ENCODE assay signal across 17 mouse cellular contexts in the genomic region with DNA sequence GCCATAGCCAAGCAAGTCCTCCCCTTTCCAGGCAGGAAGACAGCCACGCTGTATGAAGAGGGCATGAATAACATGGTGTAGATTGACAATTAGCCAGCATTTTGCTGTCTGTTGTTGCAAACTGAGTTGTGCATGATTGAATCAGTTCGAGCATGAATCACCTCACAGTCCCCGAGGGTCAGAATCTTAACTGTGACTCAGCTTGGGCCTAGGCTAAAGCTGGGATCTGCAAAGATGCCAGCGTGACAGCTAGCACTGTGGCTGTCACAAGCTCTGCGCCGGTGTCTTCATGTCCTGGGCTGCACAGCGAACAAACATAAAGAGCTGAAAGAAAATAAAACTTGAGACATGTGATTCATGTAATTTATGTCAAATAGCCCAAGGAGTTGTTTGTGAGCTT. TPM values are rescaled to one million over a fixed set of nuclear protein-coding genes. Genes with fewer than 3 reads are reported as not detected.
"Had no signal": no experiment of that assay in that cellular context is flagged by ENCODE, and none has a peak within 500 bp of the region (broad histone marks: within the 10 kb centered on the region; RNA-seq: fewer than 3 reads in every experiment).

No protein-coding gene starts in this region.

- H3K4me2 ChIP-seq: limb, embryonic 13.5 days; neural tube, embryonic 15.5 days; stomach, embryonic 15.5 days had no signal

- H3K36me3 ChIP-seq: limb, embryonic 13.5 days; neural tube, embryonic 15.5 days; stomach, embryonic 15.5 days had no signal

- H3K27ac ChIP-seq: kidney, postnatal 0 days; layer of hippocampus, adult 2 months; limb, embryonic 13.5 days; liver, embryonic 14.5 days; neural tube, embryonic 15.5 days; stomach, embryonic 15.5 days had no signal

- H3K27me3 ChIP-seq: limb, embryonic 13.5 days; neural tube, embryonic 15.5 days; stomach, embryonic 15.5 days had no signal

- DNase-seq: kidney, postnatal 4 days; left cerebral cortex, postnatal 4 days; lung, adult 18-20 months; lung, postnatal 36 days; midbrain, embryonic 14.5 days; right cerebral cortex, postnatal 4 days; spleen, adult 18-20 months; thymus, adult 2 months; thymus, postnatal 25 days had no signal

- H3K4me1 ChIP-seq: limb, embryonic 13.5 days; stomach, embryonic 15.5 days had no signal

- H3K9me3 ChIP-seq: neural tube, embryonic 15.5 days; stomach, embryonic 15.5 days had no signal

- H3K4me3 ChIP-seq: layer of hippocampus, adult 2 months; limb, embryonic 13.5 days; myocyte; neural tube, embryonic 15.5 days; stomach, embryonic 15.5 days had no signal

- H3K9ac ChIP-seq: limb, embryonic 13.5 days; liver, embryonic 14.5 days; neural tube, embryonic 15.5 days; stomach, embryonic 15.5 days had no signal

RNA-seq across cellular contexts. Expression of a gene that starts 42.3 kb away (rescaled TPM):
- total RNA-seq: liver, adult 2 months had no signal
